Mouse (Mus musculus) midbrain, embryonic 16.5 days (tissue): ENCODE measurements around the gene Adipor1. TPM values are rescaled to one million over a fixed set of nuclear protein-coding genes. Genes with fewer than 3 reads are reported as not detected.
A peak's percentile ranks its signal among the peaks of the same experiment; 100 is the strongest.

Source experiments
- ATAC-seq: fragments of 200-750 bp; cut with Nextera tagmentation; 2 replicates; pipeline ENCODE4 v1.8.0; 2017; ENCODE audit warnings: moderate TSS enrichment
- H3K27ac ChIP-seq: fragments of 300-500 bp; sonication (generic); 2 replicates; pipeline ENCODE4 v1.5.1; 2014; ENCODE audit warnings: mild to moderate bottlenecking, low read length, mixed read lengths
- H3K27me3 ChIP-seq: fragments of 300-500 bp; sonication (generic); 2 replicates; pipeline ENCODE4 v1.6.1; 2014; ENCODE audit warnings: low read depth, low read length, mixed read lengths; ENCODE audit not compliant: control insufficient read depth, insufficient read depth
- H3K36me3 ChIP-seq: fragments of 300-500 bp; sonication (generic); 2 replicates; pipeline ENCODE4 v1.6.1; 2014; ENCODE audit warnings: mild to moderate bottlenecking, low read length, moderate library complexity, mixed read lengths; ENCODE audit not compliant: control insufficient read depth, insufficient read depth
- H3K4me1 ChIP-seq: fragments of 300-500 bp; sonication (generic); 2 replicates; pipeline ENCODE4 v1.6.1; 2014; ENCODE audit warnings: mild to moderate bottlenecking, low read length, mixed read lengths; ENCODE audit not compliant: control insufficient read depth, insufficient read depth
- H3K4me2 ChIP-seq: fragments of 300-500 bp; sonication (generic); 2 replicates; pipeline ENCODE4 v1.6.1; 2014; ENCODE audit warnings: mild to moderate bottlenecking, low read length, mixed read lengths
- H3K4me3 ChIP-seq: fragments of 300-500 bp; sonication (generic); 2 replicates; pipeline ENCODE4 v1.5.1; 2014; ENCODE audit warnings: low read depth, mild to moderate bottlenecking, low read length, moderate library complexity, mixed read lengths
- H3K9ac ChIP-seq: fragments of 300-500 bp; sonication (generic); 2 replicates; pipeline ENCODE4 v1.6.1; 2014; ENCODE audit warnings: low read depth, low read length, mixed read lengths
- H3K9me3 ChIP-seq: fragments of 300-500 bp; sonication (generic); replicated peaks from 2 replicates; pipeline ENCODE4 v1.6.1; 2014; ENCODE audit warnings: mild to moderate bottlenecking, low read length, mixed read lengths; ENCODE audit not compliant: control insufficient read depth, poor library complexity, severe bottlenecking
- WGBS: fragments of 180-500 bp; shearing (Covaris S2); extraction: QIAGEN DNeasy Blood & Tissue Kit; methylation state at CpG from one replicate; pipeline ENCODE4 v1.1.7; 2014; 5-methylcytosine and 5-hydroxymethylcytosine counted together
- polyA plus RNA-seq: library from polyadenylated mRNA; unstranded; fragments of >200 nt; fragmentation: Nextera tagmentation; extraction: Ambion mirVana; gene quantifications from 2 replicates; pipeline ENCODE4 v1.2.1, GENCODE M21; 2015

The Adipor1 gene
- polyA plus RNA-seq, 1 experiment from 2014 or later: 82.6 TPM

DNA sequence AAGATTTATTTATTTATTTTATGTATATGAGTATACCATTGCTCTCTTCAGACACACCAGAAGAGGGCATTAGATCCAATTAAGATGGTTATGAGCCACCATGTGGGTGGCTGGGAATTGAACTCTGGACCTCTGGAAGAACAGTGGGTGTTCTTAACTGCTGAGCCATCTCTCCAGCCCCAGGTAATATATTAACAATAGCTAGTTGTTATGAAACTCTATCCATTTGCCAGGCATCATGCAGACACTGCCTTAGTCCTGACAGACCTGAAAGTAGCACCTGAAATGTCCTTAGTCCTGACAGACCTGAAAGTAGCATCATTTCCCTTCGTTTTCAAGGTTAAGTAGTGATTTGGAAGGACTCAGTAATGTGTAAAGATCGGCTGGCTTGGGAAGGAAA, 1.1 kb upstream of the Adipor1 start:
- WGBS: 52% methylated on average over 2 of the region's 2 CpGs
- H3K4me1 ChIP-seq: peaks cover 26% of the 10 kb centered on the region
- no peaks in the 10 kb centered on the region for H3K36me3 ChIP-seq
- no peak overlapping the region for H3K4me2 ChIP-seq
- no peak for ATAC-seq
- H3K4me3 ChIP-seq: no peak overlapping the region
- H3K9ac ChIP-seq: no peak overlapping the region
- no peaks in the 10 kb centered on the region for H3K9me3 ChIP-seq
- no peak overlapping the region for H3K27ac ChIP-seq
- no peaks in the 10 kb centered on the region for H3K27me3 ChIP-seq

- peak; percentile 18; the same call in 1 of the 2 replicates for ATAC-seq
- Histone ChIP-seq H3K27ac (peak overlapping the region; percentile 89), H3K9me3 (no peaks in the 10 kb centered on the region), H3K4me1 (peaks cover 30% of the 10 kb centered on the region), H3K27me3 (no peaks in the 10 kb centered on the region), H3K36me3 (no peaks in the 10 kb centered on the region), H3K9ac (peak overlapping the region; percentile 21), H3K4me2 (peak overlapping the region; percentile 70), H3K4me3 (peak overlapping the region; percentile 74)
- 13% methylated on average over 11 of the region's 11 CpGs for WGBS
Measured at GRCm38 (mm10) chr1:134414501-134415167, 544 bp upstream of the Adipor1 start.

DNA sequence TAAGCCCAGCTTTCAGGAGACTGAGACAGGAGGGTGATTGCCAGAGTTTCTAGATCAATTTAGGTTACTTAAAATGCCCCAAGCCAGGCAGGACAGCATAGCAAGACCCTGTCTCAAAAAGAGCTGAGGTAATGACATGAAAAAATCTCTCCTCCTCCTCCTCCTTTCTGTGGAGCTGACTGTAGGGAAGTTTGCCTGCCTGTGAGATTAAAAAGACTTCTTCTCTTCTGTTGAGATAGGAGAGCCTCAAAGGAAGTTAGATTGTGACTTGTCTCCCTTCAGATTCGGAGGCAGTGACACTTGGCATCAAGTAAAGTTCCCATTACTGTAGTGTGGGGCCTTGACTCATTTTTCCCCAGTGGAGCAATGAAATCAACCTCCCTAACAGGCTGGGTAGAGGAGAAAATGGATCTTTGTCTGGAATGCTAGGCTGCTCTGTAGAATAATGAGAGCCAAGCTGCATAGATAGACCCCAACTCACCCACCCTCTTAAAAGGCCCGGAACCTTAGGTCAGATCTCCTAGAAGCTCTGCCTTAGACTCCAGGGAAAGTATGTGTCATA, 3.3 kb downstream of the Adipor1 start:
- Histone ChIP-seq H3K27ac (no peak overlapping the region), H3K9ac (no peak overlapping the region), H3K27me3 (no peaks in the 10 kb centered on the region), H3K4me1 (peaks cover 34% of the 10 kb centered on the region), H3K4me3 (no peak overlapping the region), H3K9me3 (no peaks in the 10 kb centered on the region), H3K36me3 (peaks cover 2% of the 10 kb centered on the region; the same call in 1 of the 2 replicates), H3K4me2 (no peak overlapping the region)
- 86% methylated on average over 2 of the region's 2 CpGs for WGBS
- no peak for ATAC-seq

GRCm38 (mm10) chr1:134419176-134419575, 4.0 kb downstream of the Adipor1 start:
- peaks cover 32% of the 10 kb centered on the region for H3K4me1 ChIP-seq
- no peaks in the 10 kb centered on the region for H3K9me3 ChIP-seq
- no peak overlapping the region for H3K4me2 ChIP-seq
- 75% methylated on average over 1 of the region's 1 CpGs for WGBS
- no peak for ATAC-seq
- H3K27ac ChIP-seq: no peak overlapping the region
- peaks cover 5% of the 10 kb centered on the region for H3K36me3 ChIP-seq
- H3K27me3 ChIP-seq: no peaks in the 10 kb centered on the region
- H3K4me3 ChIP-seq: no peak overlapping the region
- H3K9ac ChIP-seq: no peak overlapping the region

DNA sequence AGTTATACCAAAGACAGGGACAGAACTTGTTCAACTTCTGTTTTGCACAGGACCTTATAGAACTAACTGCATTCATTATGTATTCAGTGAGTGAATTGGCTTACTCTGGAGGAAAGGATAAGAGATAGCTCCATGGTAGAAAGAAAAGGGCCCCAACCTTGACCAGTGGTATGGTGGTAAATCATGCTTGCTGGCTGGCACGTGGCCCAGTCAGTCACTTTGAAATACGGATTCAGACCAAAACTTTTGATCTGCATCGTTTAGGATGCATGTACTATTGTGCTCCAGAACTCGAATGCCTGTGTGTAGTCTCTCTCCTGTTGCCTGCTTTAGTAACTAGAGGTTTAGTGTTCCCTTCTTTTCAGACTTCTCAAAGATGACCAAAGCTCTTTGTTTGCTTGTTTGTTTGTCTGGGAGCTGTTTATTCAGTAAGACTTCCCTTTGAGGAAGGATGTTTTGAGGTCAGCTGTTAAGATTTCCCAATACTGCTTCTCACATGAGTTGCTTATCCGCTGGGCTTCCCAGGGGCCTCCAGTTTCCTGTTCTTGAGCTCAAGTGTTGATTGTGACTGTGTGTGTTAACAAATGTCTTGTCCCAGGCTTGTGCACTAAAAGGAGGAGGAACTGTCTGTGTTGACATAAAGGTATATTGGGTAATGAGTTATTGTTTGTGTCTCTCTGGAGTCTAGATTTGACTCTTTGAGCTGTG, 4.7 kb downstream of the Adipor1 start:
- 52% methylated on average over 5 of the region's 5 CpGs for WGBS
- no peak overlapping the region for H3K4me2 ChIP-seq
- no peak overlapping the region for H3K27ac ChIP-seq
- ATAC-seq: no peak
- H3K27me3 ChIP-seq: no peaks in the 10 kb centered on the region
- H3K9me3 ChIP-seq: no peaks in the 10 kb centered on the region
- no peak overlapping the region for H3K9ac ChIP-seq
- H3K4me1 ChIP-seq: peaks cover 26% of the 10 kb centered on the region
- H3K4me3 ChIP-seq: no peak overlapping the region
- peaks cover 10% of the 10 kb centered on the region for H3K36me3 ChIP-seq

DNA sequence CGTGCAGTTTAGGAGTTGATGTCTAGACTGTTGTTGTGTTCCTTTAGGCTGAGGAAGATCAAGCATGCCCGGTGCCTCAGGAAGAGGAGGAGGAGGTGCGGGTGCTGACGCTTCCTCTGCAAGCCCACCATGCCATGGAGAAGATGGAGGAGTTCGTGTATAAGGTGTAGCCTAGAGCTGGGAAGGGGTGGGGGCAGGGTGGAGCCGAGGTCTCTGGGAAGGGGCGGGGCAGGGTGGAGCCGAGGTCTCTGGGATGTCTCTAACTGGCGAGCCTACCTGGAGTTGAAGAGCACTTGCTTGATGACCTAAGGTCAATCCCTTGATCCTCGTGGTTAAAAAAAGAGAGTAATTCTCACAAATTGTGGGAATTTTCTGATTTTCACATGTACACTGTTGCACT, 8.7 kb downstream of the Adipor1 start:
- Histone ChIP-seq H3K4me3 (no peak overlapping the region), H3K27me3 (no peaks in the 10 kb centered on the region), H3K4me1 (peaks cover 8% of the 10 kb centered on the region; the same call in 1 of the 2 replicates), H3K4me2 (no peak overlapping the region), H3K27ac (no peak overlapping the region), H3K9ac (no peak overlapping the region), H3K36me3 (peaks cover 40% of the 10 kb centered on the region), H3K9me3 (no peaks in the 10 kb centered on the region)
- no peak for ATAC-seq
- WGBS: 83% methylated on average over 10 of the region's 10 CpGs

DNA sequence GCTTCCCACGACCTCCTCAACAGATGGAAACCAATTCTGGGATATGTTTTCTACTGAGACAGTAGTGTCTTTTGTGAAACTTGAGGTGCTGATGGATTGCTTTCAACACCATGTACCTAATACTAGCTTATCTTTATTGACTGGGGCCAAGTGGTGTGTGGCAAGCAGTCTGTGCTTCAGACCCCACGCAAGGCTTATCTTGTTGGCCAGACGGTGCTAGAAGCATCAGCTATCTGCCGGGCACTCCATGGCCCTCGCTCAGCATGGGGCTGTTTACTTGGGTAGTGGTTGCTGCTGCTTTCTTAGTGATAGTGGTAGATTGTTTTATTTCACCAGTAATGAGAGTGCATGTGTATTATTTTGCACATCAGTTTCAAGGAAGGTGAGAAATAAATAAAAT, 11.1 kb downstream of the Adipor1 start:
- Histone ChIP-seq H3K9ac (no peak overlapping the region), H3K27me3 (no peaks in the 10 kb centered on the region), H3K4me2 (no peak overlapping the region), H3K4me1 (no peaks in the 10 kb centered on the region), H3K9me3 (no peaks in the 10 kb centered on the region), H3K27ac (no peak overlapping the region), H3K4me3 (no peak overlapping the region), H3K36me3 (peaks cover 43% of the 10 kb centered on the region)
- WGBS: 94% methylated on average over 5 of the region's 5 CpGs
- no peak for ATAC-seq

- H3K4me2 ChIP-seq: no peak overlapping the region
- H3K4me1 ChIP-seq: no peaks in the 10 kb centered on the region
- no peak overlapping the region for H3K4me3 ChIP-seq
- no peak overlapping the region for H3K9ac ChIP-seq
- no peak for ATAC-seq
- no peak overlapping the region for H3K27ac ChIP-seq
- H3K36me3 ChIP-seq: peaks cover 14% of the 10 kb centered on the region
- 88% methylated on average over 10 of the region's 10 CpGs for WGBS
- H3K9me3 ChIP-seq: no peaks in the 10 kb centered on the region
- H3K27me3 ChIP-seq: no peaks in the 10 kb centered on the region
Measured at GRCm38 (mm10) chr1:134433002-134433401, 17.8 kb downstream of the Adipor1 start.

- Histone ChIP-seq H3K27ac (no peak overlapping the region), H3K4me1 (no peaks in the 10 kb centered on the region), H3K9me3 (no peaks in the 10 kb centered on the region), H3K9ac (no peak overlapping the region), H3K27me3 (no peaks in the 10 kb centered on the region), H3K4me3 (no peak overlapping the region), H3K4me2 (no peak overlapping the region), H3K36me3 (peaks cover 10% of the 10 kb centered on the region)
- ATAC-seq: no peak
- WGBS: 93% methylated on average over 4 of the region's 4 CpGs
Measured at GRCm38 (mm10) chr1:134433473-134433872, 18.3 kb downstream of the Adipor1 start.
